Mouse (Mus musculus) fat pad, adult 2 months (tissue): Measurements from ENCODE around the gene Clcn2.

Source experiments
- DNase-seq: peaks from one replicate; pipeline ENCODE4 v3.0.0-alpha.2; 2011; ENCODE audit warnings: low read depth, low spot score; ENCODE audit errors: extremely low read depth

The Clcn2 gene

DNA sequence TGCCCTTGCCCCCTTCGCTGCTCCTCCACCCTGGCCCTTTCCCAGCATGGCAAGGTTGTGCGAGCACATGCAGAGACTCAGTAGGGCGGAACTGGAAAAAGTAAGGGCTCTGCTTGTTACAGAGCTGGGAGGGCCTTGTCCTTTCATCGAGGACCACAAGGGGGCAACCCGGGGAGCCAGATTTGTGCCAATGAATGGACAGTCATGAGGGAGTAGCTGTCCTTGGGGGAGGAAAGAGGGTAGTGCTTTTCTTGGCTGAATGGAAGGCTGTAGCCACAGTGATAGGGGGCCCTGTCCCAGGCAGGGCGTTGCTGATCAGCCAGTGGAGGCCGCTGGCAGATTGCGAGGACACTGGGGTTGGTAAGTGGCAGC is 15.0 kb downstream of the Clcn2 start:
- no peak for DNase-seq

DNA sequence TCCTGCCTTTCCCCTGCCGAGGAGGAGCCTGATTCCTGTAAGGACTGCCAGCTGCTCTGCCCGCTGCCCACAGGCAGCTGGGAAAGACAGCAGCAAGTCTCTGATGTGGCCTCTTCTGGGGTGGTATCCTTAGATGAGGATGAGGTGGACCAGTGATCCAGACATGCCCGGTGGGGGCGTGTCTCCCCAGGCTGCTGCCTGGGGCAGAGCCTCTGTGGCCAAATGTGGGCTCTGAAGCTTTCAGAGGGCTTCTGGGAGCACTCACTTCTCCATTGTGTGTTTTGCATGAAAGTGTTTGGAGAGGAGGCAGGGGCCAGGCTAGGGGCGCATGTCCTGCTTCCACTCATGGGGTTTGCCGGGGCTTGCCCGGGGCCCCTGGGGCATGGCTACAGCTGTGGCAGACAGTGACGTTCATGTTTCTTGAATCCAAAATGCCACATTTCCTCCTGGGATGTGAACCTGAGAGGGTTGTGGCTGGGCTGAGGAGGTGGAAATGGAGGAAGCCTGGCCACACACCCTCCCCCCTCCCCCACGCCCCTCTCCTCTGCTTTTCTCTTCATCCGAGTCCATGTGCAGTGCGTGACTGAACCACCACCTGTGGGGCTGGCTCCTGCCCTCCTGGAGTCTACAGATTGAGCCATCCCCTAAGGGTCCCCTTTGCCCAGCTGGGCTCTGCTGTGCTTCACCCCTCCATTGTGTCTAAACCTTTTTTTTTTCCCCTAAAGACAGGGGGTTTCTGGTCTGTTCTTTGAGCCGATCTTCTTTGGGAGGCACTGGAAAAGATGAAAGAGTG is 15.6 kb downstream of the Clcn2 start:
- DNase-seq: no peak

DNA sequence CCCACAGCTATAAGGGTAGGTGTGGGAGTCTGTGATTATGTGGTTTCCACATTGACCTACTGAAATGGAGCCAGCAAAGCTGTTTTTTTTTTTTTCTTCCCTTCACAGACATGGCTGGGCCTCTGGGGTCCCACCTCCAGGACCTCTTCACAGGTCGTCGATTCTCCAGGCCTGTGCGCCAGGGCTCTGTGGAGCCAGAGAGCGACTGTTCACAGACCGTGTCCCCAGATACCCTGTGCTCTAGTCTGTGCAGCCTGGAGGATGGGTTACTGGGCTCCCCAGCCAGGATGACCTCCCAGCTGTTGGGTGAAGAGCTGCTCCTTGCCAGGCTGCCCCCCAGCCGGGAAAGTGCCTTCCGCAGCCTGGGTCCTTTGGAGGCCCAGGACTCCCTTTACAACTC is 16.2 kb downstream of the Clcn2 start:
- no peak for DNase-seq

DNA sequence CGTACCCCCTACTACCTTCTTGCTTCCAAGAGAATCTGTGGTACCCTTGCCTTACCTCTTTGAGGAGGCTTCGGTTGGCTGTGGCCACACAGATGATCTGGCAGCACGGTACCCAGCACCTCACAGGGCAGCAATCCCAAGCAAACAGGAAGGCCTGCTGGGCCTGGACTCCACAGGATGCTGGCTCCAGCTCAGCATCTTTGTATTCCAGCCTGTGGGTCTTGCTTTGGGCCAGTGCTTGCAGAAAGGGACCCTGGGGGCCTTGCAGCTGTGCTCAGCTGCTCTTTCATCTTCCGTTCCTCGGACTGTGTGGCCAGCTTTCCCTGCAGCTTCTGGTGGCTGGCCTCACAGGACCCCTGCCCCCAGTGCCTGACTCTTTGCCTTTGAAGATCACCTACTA is 17.5 kb downstream of the Clcn2 start:
- DNase-seq: no peak

DNA sequence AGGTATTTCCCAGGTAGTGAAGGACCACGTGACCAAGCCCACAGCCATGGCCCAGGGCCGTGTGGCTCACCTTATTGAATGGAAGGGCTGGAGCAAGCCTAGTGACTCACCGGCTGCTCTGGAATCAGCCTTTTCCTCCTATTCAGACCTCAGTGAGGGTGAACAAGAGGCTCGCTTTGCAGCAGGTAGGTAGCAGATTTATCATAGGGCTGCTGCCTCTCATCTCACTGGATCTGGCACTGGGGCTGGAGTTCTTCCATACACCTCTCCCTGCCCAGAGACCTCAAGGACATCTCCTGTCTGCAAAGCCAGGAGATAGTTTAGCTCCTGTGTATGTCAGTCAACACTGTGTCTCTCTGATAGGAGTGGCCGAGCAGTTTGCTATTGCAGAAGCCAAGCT is 18.3 kb downstream of the Clcn2 start:
- no peak for DNase-seq

DNA sequence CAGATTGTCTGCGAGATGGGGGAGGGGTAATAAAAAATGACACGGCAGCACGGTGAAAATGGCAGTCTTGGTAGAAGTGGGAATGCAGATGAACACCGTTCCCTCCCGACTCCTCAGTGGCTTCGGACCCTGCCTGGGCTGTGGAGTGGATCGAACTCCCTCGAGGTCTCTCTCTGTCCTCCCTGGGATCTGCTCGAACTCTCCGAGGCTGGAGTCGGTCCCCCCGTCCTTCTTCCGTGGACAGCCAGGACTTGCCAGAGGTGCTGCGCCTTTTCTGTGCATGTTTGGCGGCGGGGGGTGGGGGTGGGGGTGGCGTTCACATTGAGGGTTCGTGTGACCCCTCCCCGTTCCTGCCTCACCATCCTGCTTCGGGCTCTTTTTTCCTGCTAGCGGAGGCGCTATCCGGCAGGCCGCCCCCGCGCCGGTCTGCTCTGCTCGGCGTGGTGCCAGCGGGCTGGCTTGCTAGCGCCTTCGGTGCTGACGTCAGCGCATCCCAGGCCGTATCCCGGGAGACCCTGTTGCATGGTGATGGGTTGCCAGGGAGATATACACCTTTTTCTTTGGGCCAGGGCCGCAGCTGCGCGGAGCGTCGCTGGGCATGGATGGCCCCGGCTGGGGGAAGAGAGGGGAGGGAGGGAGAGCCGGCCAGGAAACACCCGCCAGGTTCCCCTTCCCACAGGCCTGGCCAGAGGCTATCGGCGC is 21.8 kb downstream of the Clcn2 start:
- no peak for DNase-seq

DNA sequence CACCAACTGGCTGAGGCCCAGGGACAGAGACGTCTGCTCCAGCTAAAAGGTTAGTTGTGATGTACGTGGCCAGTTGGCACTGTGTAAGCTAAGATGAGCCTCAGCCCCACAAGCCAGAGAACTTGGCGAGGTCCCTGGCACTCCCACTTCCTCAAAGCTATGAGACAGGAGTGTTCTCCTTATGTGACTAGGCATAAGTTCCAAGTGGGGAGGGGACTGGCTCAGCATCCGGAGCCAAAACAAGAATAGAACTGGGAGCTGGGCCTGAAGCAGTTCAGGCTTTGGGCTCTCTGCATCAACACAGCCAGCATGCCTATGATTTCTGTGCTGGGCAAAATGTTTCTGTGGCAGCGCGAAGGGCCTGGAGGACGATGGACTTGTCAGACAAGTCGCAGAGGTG is 22.8 kb downstream of the Clcn2 start:
- no peak for DNase-seq

DNA sequence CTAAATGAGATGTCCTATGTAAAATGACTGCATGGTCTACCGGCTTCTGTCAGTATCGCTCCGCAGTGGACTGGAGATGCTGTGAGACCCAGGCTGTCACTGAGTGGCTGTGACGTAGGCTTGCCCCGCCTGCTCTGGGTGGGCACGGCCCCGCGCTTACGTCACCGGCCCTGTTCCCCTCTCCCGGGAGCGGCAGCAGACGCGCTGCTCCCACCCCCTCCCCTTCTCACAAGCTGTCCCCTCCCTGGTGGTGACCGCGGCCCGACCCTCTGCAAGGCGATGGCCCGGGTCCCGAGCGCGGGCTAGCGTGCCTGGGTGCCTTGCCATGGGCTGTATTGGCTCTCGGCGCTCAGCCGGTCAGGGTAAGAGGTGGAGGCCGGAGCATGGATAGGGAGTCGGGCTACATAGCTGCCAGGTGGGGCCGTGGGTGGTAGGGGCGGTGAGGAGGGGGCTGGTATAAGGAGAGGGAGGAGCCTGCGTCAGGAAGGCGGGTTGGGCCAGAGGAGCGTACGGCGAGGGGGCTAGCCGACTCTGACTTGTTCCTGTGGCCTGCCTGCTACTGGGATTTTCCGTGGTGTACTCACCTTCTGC is 24.3 kb downstream of the Clcn2 start, which contains the start of gene Fam131a:
Fam131a (plus strand) TSS at position 131 of the 591 bp plus-strand sequence.
- no peak for DNase-seq

DNA sequence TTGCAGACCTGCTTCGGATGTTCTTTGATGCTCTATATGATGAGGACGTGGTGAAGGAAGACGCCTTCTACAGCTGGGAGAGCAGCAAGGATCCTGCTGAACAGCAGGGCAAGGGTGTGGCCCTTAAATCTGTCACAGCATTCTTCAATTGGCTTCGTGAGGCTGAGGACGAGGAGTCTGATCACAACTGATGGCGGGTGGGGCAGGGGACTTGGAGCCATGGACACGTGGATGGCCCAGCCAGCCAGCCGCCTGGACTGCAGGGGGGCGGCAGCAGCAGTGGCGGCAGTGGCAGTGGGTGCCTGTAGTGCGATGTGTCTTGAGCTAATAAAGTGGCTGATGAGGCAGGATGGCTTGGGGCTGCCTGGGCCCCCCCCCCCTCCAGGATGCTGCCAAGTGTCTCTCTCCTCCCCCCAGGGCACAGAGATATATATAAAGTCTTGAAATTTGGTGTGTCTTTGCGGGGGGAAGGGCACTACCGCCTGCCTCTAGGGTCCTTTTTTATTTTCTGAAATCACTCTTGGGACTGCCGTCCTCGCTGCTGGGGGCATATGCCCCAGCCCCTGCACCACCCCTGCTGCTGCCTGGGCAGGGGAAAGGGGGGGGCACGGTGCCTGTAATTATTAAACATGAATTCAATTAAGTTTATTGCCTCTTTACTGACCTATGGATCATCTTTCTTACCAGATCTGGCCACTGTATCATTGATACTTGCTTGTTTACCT is 25.1 kb downstream of the Clcn2 start:
- no peak for DNase-seq

DNA sequence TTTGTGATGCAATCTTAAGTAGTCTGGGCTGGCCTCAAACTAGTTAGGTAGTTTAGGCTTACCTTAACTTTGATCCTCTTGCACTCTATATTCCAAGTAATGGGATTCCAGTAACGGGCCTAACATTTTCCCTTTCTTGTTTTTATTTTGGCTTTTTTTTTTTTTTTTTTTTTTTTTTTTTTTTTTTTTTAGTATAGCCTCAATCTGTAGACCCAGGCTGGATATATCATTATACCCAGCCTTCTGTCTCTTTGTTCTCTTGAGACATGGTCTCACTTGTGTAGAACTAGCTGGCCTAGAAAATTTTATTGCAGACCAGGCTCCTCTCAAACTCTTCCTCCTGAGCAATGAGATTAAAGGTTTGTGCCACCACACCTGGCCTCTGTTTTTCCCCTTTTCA is 25.9 kb downstream of the Clcn2 start:
- no peak for DNase-seq

DNA sequence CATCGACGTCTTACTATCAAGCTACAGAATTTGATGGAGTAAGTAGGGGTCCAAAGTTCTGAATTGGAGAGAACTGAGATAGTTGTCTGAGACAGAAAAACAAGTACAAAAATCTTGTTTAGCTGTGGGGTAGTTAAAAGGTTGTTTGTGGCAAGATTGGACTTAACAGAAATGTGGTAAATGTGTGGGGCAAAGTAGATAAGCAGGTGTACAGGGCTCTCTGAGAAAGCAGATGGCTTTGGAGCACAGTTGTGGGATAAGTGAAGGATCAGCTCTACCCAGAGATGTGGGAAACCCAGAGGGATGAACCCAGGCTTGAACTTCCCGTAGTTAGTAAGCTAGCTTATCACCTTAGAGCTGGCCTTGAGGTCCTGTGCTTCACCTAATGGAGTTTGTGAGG is 26.8 kb downstream of the Clcn2 start:
- DNase-seq: no peak

DNA sequence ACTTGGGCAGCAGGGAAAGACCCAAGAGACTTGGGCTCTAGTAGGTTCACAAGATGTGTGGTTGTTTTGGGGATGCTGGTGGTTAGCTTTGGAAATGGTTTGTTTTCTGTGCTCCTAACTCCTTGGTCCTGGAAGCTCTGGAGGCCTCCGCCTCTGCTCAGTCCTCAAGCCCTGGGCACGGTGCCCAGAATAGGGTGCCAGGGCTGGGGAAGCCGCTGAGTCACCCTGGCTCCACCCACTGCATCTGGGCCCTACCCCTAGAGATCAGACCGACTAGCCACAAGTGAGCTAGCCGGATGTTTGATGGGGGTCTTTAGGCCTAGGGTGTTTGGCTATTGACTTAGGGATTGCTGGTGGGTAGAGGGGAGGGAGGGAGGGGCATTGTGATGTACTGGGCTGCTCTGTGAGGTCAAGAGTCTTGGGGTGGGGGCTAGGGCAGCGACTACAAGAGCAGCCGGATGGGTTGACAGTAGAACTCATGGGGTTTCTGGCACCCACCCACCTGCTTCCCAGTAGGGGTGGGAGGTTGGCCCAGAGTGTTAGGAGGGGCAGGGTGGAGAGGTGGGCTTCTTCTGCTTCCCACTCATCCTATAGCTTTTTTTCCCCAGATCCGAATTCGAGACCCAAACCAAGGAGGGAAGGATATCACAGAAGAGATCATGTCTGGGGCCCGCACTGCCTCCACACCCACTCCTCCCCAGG is 39.4 kb downstream of the Clcn2 start:
- peak; percentile 34 for DNase-seq

DNA sequence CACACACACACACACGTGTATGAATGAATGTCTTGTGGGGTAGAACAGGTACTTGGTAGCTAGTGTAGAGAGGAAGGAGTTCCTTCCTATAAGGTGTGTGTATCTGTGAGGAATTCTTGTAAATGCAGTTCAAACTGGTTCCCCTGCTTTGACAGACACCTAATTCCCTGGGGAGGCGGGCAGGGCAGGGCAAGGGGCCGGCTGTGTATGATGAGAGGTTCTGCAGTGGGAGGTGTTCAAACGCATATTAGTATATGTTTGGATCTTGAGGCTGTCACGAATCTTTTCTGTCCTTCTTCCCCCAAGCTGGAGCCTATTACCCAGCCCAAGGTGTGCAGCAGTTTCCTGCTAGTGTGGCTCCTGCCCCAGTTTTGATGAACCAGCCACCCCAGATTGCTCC is 40.2 kb downstream of the Clcn2 start:
- DNase-seq: no peak

DNA sequence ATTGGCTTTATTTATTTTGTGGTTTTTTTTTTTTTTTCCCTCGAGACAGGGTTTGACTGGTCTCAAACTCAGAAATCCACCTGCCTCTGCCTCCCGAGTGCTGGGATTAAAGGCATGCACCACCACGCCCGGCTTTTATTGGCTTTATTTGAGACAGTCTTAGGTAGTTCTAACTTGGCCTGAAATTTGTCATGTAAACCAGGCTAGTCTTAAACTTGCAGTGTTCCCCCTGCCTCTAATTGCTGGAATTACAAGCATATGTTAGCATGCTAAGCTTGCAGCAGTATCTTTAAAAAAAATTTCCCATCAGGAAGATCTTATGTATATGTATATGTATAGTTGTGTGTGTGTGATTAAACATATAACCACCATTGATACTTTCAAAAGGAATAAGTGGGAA is 40.8 kb downstream of the Clcn2 start:
- DNase-seq: no peak

DNA sequence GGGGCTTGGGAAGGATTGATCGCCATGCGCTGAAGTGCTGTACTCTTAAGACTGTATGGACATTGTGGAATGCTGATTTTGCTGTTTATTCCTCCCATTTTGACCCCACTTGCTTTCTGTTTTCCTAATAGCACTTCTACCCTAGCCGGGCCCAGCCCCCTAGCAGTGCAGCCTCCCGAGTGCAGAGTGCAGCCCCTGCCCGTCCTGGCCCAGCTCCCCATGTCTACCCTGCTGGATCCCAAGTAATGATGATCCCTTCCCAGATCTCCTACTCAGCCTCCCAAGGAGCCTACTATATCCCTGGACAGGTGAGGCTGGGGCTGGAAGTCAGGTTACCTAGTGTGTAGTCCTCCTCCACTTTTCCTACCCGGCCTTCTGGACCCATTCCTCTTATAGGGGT is 42.3 kb downstream of the Clcn2 start:
- DNase-seq: no peak

DNA sequence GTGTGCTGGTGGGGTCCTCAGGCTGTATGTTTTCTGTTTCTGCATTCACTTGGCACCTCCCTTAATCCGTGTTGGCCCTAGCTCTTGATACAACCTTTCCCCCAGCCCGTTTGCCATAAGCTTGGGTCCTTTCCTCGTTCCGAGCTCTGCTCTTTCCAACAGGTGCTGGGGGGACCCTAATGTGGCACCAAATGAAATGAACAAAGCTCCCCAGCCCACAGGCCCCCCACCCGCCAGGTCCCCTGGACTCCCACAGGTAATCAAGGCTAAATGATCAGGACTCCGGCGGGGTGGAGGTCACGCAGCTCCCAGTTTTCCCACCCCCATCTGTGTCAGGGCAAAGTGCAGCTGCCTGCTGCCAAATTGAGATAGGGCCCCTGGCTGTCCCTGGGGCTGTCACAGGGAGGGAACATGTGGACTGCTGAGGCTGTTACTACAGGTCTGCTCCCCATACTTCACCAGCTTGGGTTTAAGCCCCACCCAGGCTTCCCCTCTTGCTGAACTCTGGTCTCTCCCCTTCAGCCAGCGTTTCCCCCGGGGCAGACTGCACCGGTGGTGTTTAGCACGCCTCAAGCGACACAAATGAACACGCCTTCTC is 43.7 kb downstream of the Clcn2 start:
- no peak for DNase-seq

DNA sequence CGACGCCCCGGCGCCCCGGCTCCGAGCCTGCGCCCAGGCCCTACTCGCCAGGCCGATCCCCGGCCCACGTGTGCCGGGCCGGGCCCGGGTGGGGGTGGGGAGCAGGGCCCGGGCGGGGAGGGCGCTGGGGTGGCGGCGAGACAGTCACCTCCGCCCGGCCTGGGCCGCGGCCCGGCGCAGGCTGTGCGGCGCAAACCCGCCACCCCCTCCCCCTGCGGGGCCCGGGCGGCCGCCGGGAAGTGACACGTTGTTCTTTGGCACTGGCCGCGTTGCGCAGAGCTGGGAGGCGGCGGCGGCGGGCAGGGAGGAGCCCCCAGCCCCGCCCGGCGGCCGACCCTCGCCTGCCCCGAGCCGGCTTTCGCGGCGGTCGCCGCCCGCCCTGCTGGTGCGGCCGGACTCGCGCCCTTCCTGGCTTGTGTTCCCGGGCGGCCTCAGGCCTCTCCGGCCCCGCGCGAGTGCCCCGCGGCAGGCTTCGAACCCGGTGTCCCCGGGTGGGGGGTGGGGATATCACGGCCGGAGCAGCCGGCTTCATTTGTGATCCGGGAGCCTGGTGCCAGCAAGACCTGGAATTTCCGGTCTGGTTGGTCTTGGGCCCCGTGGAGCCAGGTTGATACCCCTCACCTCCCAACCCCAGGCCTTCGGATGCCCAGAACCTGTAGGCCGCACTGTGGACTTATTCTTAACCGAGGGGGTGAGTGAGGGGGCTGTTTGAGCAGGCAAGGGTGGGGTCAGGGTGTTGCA is 44.4 kb downstream of the Clcn2 start:
- no peak for DNase-seq

DNA sequence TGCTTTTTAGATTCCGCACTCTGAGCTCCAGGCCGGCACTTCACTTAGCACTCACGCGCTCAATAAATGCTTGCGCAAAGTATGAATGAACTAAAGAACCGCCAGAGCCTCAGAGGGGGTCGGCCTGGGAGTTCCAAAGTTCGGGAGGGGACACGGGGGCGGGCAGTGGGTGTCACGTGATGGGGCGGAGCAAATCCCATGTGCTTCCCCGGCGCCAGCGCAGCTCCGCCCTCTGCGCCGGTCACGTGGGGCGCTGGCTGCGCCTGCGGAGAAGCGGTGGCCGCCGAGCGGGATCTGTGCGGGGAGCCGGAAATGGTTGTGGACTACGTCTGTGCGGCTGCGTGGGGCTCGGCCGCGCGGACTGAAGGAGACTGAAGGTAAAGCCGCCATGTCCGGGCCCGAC is 45.0 kb downstream of the Clcn2 start:
- no peak for DNase-seq

DNA sequence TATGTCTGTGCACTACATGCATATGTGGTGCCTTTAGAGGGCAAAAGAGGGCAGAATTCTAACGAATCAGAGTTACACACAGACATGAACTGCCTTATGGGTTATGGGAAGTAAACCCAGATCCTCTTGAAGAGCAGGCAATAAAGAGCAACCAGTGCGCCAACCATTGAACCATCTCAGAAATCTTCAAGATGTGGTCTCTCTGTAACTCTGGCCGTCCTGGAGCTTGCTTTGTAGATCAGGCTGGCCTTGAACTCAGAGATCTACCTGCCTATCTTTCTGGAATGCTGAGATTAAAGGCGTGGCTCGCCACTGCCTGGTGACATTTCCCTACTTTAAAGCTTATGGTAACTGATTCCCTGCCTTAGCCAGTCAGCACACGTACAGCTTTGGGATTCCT is 45.7 kb downstream of the Clcn2 start:
- DNase-seq: no peak

DNA sequence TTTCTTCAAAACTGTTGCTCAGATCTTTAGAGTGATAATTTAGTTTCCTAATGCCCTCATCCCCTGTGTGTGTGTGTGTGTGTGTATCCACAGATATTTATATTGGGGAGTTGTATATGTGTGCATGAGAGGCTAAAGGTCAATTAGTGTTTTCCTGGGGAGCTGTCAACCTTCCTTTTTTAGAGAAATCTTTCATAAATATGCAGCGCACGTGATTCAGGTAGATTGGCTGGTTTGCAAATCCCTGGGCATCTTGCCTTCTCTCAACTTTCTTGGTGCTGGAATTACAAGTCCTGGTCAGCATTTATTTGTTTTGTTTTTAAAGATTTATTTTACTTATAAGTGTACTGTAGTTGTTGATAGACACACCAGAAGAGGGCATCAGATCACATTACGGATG is 47.3 kb downstream of the Clcn2 start:
- no peak for DNase-seq
